Mouse (Mus musculus) adipocyte (in vitro differentiated cells): ENCODE measurements around the gene Slc35c1.
A peak's percentile ranks its signal among the peaks of the same experiment; 100 is the strongest.

ENCODE experiments used
- DNase-seq: peaks from one replicate; pipeline ENCODE4 v3.0.0-alpha.2; 2016; ENCODE audit warnings: low spot score

Slc35c1 gene

DNA sequence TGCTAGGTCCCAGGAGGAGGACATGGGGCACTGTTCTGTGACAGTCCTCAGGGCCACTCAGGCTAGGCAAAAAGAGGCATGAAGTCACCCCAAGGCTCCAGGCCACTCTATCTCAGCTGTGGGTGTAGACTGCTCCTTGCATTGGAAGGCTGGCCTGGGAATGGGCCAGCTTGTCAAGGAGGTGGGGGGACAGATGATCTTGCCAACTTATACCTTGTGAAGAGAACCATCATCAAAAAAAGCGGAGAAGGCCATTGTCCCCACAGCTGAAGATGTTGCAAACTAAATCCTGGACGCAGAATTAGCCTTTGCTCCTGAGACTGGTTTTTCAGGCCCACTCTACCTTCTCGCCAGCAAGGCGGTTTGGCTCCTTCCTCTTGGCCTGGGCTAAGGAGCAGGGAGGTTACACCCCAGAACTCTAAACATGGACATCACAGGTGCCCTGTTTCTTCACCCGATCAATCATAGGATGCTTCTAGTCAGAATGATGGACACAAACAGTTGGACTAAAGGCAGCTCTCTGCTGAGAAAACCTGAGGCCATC lies 56.5 kb downstream of the Slc35c1 start:
- peak; percentile 18 for DNase-seq
